Mouse (Mus musculus): ENCODE results near the gene Bckdk. TPM values are rescaled to one million over a fixed set of nuclear protein-coding genes. Genes with fewer than 3 reads are reported as not detected.

Bckdk gene
- total and polyA plus RNA-seq, 3 experiments = 32.6 to 126 TPM; not detected in 1

DNA sequence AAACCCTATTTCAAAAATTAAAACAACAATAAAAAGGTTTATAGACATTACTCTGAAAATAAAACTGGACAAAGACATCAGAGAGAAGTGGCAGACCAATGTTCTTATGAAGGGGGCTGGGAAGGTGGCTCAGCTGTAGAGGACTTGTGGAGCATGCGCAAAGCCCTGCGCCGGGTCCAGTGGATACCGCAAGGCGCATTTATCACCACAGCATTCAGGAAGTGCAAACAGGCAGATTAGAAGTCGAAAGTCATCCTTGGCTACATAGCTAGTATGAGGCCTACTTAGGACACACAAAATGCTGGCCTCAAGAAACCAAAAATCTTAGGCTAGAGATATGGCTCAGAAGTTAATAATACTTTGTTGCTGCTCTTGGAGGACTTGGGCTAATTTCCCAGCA, 45.6 kb upstream of the Bckdk start (continued):
- peak; percentile 94 for TF ChIP-seq GATA1 (IDR thresholded peaks at IDR 0.05; ENCODE audit: low read depth, low read length)
- no peak for TF ChIP-seq BHLHE40 (IDR thresholded peaks at IDR 0.05; ENCODE audit: borderline replicate concordance, low read depth, low read length)
- no peak for TF ChIP-seq USF1 (IDR thresholded peaks at IDR 0.05; ENCODE audit: low read depth, low read length)
- peak; percentile 58; the same call in 1 of the 2 replicates for TF ChIP-seq TCF12 (IDR thresholded peaks at IDR 0.05; ENCODE audit: low read depth, low read length)
- peak; percentile 97 for TF ChIP-seq NRF1 (IDR thresholded peaks at IDR 0.05; ENCODE audit: insufficient read depth, low read depth, low read length, poor library complexity, severe bottlenecking)
- TF ChIP-seq HCFC1 (IDR thresholded peaks at IDR 0.05; ENCODE audit: low read depth, low read length) = peak; percentile 65
- no peak for TF ChIP-seq UBTF (IDR thresholded peaks at IDR 0.05; ENCODE audit: borderline replicate concordance, insufficient read depth, low read depth, low read length)
- peak; percentile 89 for TF ChIP-seq ETS1 (IDR thresholded peaks at IDR 0.05; ENCODE audit: low read depth, low read length)
- TF ChIP-seq POLR2AphosphoS2 (IDR thresholded peaks at IDR 0.05; ENCODE audit: low read length) = no peak
- TF ChIP-seq RAD21 (IDR thresholded peaks at IDR 0.05; ENCODE audit: low read depth, low read length) = no peak
- TF ChIP-seq E2F4 (IDR thresholded peaks at IDR 0.05; ENCODE audit: borderline replicate concordance, low read depth, low read length) = no peak
- TF ChIP-seq CTCF (IDR thresholded peaks at IDR 0.05 in 2 of 3, conservative IDR thresholded peaks at IDR 0.05 in 1 of 3; ENCODE audit: control insufficient read depth in 1 of 3, insufficient read depth in 1 of 3, low read depth in 2 of 3, low read length in 3 of 3, poor library complexity in 1 of 3, severe bottlenecking in 1 of 3) = no peak
- TF ChIP-seq MAZ (IDR thresholded peaks at IDR 0.05; ENCODE audit: low read depth, low read length) = no peak; the same call in 1 of the 2 replicates
- TF ChIP-seq ZC3H11A (IDR thresholded peaks at IDR 0.05; ENCODE audit: low read depth, low read length) = no peak
- TF ChIP-seq CHD2 (IDR thresholded peaks at IDR 0.05; ENCODE audit: low read length) = peak; percentile 46; the same call in 1 of the 2 replicates
- TF ChIP-seq SMC3 (IDR thresholded peaks at IDR 0.05; ENCODE audit: low read depth, low read length) = no peak
- peak in 1 of 2 experiments; percentile 48; a peak in 2 of 4 replicates for TF ChIP-seq POLR2A (IDR thresholded peaks at IDR 0.05; ENCODE audit: control insufficient read depth in 1 of 2, insufficient read depth in 1 of 2, low read depth in 1 of 2, low read length in 2 of 2, poor library complexity in 1 of 2)
- no peak for TF ChIP-seq MYB (IDR thresholded peaks at IDR 0.05; ENCODE audit: low read depth, low read length)
- TF ChIP-seq JUND (IDR thresholded peaks at IDR 0.05; ENCODE audit: low read depth, low read length) = no peak
- TF ChIP-seq TBP (IDR thresholded peaks at IDR 0.05; ENCODE audit: low read depth, low read length) = peak; percentile 69; the same call in 1 of the 2 replicates

DNA sequence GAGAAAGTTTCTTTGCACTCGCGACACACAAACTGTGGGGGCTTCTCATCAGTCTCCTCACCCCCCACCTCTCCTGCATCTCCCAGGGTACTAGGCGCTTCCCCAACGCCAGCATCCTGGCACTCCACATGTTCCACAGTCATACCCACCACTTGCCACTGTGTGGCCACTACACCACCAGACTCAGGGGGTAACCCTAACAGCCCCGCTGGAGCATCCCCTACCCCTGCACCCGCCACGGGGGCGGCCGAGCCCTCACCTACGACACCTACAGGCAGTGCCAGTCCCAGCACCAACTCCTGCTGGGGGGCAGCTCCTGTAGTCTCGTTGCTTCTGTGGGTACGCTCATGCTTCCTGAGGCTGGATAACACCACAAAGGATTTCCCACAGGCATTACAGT, 37.4 kb upstream of the Bckdk start:
- H3K27ac ChIP-seq (ENCODE audit: control insufficient read depth, low read depth, low read length) = no peak overlapping the region
- no peaks in the 10 kb centered on the region for H3K27me3 ChIP-seq (ENCODE audit: control insufficient read depth in 1 of 2, insufficient read depth in 2 of 2, low read length in 2 of 2)
- H3K36me3 ChIP-seq (ENCODE audit: control insufficient read depth in 1 of 2, insufficient read depth in 2 of 2, low read length in 2 of 2) = peaks cover 2 to 9% of the 10 kb centered on the region in 2 experiments; a peak in 3 of 4 replicates
- 0 out of 2 replicates have a peak, but pooled peaks cover 2% of the 10 kb centered on the region for H3K79me2 ChIP-seq (ENCODE audit: control insufficient read depth, insufficient read depth, low read length, poor library complexity)
- TF ChIP-seq SIN3A (IDR thresholded peaks at IDR 0.05; ENCODE audit: low read length) (no peak), MAX (IDR thresholded peaks at IDR 0.05; ENCODE audit: low read length) (no peak), MAFK (IDR thresholded peaks at IDR 0.05; ENCODE audit: borderline replicate concordance, low read depth, low read length) (no peak), SMC3 (IDR thresholded peaks at IDR 0.05; ENCODE audit: low read depth, low read length) (no peak), KAT2A (conservative IDR thresholded peaks at IDR 0.05; ENCODE audit: low read depth, low read length) (no peak), JUND (IDR thresholded peaks at IDR 0.05; ENCODE audit: low read depth, low read length) (no peak), ZKSCAN1 (IDR thresholded peaks at IDR 0.05; ENCODE audit: low read depth, low read length) (no peak), RAD21 (IDR thresholded peaks at IDR 0.05; ENCODE audit: low read depth, low read length) (no peak), MYB (IDR thresholded peaks at IDR 0.05; ENCODE audit: low read depth, low read length) (no peak), GATA1 (IDR thresholded peaks at IDR 0.05; ENCODE audit: low read depth, low read length) (no peak), UBTF (IDR thresholded peaks at IDR 0.05; ENCODE audit: borderline replicate concordance, insufficient read depth, low read depth, low read length) (no peak), POLR2AphosphoS5 (IDR thresholded peaks at IDR 0.05; ENCODE audit: borderline replicate concordance, low read depth, low read length) (no peak), MYC (IDR thresholded peaks at IDR 0.05; ENCODE audit: low read depth, low read length) (no peak)
- no peak overlapping the region for H3K4me3 ChIP-seq (ENCODE audit: control insufficient read depth in 1 of 2, insufficient read depth in 1 of 2, low read depth in 2 of 2, low read length in 2 of 2)
- no peak for DNase-seq (ENCODE audit: low read depth, low spot score)
- peaks cover 6 to 9% of the 10 kb centered on the region in 2 experiments for H3K4me1 ChIP-seq (ENCODE audit: control insufficient read depth in 1 of 2, insufficient read depth in 2 of 2, low read length in 2 of 2)
- no peak overlapping the region for H3K9ac ChIP-seq (ENCODE audit: control insufficient read depth, low read depth, low read length, poor library complexity, severe bottlenecking)
- H3K9me3 ChIP-seq (replicated peaks; ENCODE audit: insufficient read depth, low read length) = no peaks in the 10 kb centered on the region
